Mouse (Mus musculus) heart, embryonic 11.5 days (tissue): ENCODE measurements around the gene Pigl. TPM values are rescaled to one million over a fixed set of nuclear protein-coding genes. Genes with fewer than 3 reads are reported as not detected.

Experiments
- ATAC-seq: fragments of 200-750 bp; cut with Nextera tagmentation; replicated peaks from 2 replicates; pipeline ENCODE4 v1.8.0; 2017; ENCODE audit warnings: moderate library complexity; ENCODE audit not compliant: insufficient number of reproducible peaks, low FRiP score, low TSS enrichment
- H3K27ac ChIP-seq: fragments of 300-500 bp; sonication (generic); 2 replicates; pipeline ENCODE4 v1.5.1; 2014; ENCODE audit warnings: mild to moderate bottlenecking, low read depth, low read length
- H3K27me3 ChIP-seq: fragments of 300-500 bp; sonication (generic); 2 replicates; pipeline ENCODE4 v1.6.1; 2014; ENCODE audit warnings: mild to moderate bottlenecking, low read length, mixed read lengths; ENCODE audit not compliant: control insufficient read depth, insufficient read depth
- H3K36me3 ChIP-seq: fragments of 300-500 bp; sonication (generic); 2 replicates; pipeline ENCODE4 v1.6.1; 2014; ENCODE audit warnings: mild to moderate bottlenecking, low read length, moderate library complexity, mixed read lengths; ENCODE audit not compliant: control insufficient read depth, insufficient read depth
- H3K4me1 ChIP-seq: fragments of 300-500 bp; sonication (generic); 2 replicates; pipeline ENCODE4 v1.6.1; 2014; ENCODE audit warnings: low read length; ENCODE audit not compliant: control insufficient read depth, insufficient read depth
- H3K4me2 ChIP-seq: fragments of 300-500 bp; sonication (generic); 2 replicates; pipeline ENCODE4 v1.6.1; 2014; ENCODE audit warnings: mild to moderate bottlenecking, moderate library complexity
- H3K4me3 ChIP-seq: fragments of 300-500 bp; sonication (generic); 2 replicates; pipeline ENCODE4 v1.5.1; 2014; ENCODE audit warnings: low read depth, low read length
- H3K9ac ChIP-seq: fragments of 300-500 bp; sonication (generic); 2 replicates; pipeline ENCODE4 v1.6.1; 2014; ENCODE audit warnings: mild to moderate bottlenecking, low read depth, low read length, moderate library complexity
- H3K9me3 ChIP-seq: fragments of 300-500 bp; sonication (generic); replicated peaks from 2 replicates; pipeline ENCODE4 v1.6.1; 2016; ENCODE audit warnings: low read length; ENCODE audit not compliant: control insufficient read depth
- WGBS: fragments of 180-500 bp; shearing (Covaris S2); extraction: QIAGEN DNeasy Blood & Tissue Kit; methylation state at CpG from one replicate; pipeline ENCODE4 v1.1.7; 2014; ENCODE audit not compliant: insufficient replicate concordance; 5-methylcytosine and 5-hydroxymethylcytosine counted together
- polyA plus RNA-seq: library from polyadenylated mRNA; unstranded; fragments of >200 nt; fragmentation: Nextera tagmentation; extraction: Ambion mirVana; gene quantifications from 2 replicates; pipeline ENCODE4 v1.2.1, GENCODE M21; 2014

Gene Pigl
- polyA plus RNA-seq, 1 experiment from 2014 or later = 14.0 TPM

- Histone ChIP-seq H3K4me1 (0 out of 2 replicates have a peak, but pooled peaks cover 3% of the 10 kb centered on the region), H3K27ac (no peak overlapping the region), H3K4me2 (no peak overlapping the region), H3K27me3 (no peaks in the 10 kb centered on the region), H3K9me3 (no peaks in the 10 kb centered on the region), H3K4me3 (no peak overlapping the region), H3K36me3 (no peaks in the 10 kb centered on the region), H3K9ac (no peak overlapping the region)
- no peak for ATAC-seq
- 83% methylated on average over 4 of the region's 4 CpGs for WGBS
Observed at GRCm38 (mm10) chr11:62476156-62476555, 17.9 kb downstream of the Pigl start.

- Histone ChIP-seq H3K9ac (no peak overlapping the region), H3K36me3 (no peaks in the 10 kb centered on the region), H3K4me2 (no peak overlapping the region), H3K27me3 (no peaks in the 10 kb centered on the region), H3K4me3 (no peak overlapping the region), H3K27ac (no peak overlapping the region), H3K4me1 (0 out of 2 replicates have a peak, but pooled peaks cover 3% of the 10 kb centered on the region), H3K9me3 (no peaks in the 10 kb centered on the region)
- WGBS = 60% methylated on average over 6 of the region's 6 CpGs
- ATAC-seq = no peak
Observed at GRCm38 (mm10) chr11:62478931-62479330, 20.7 kb downstream of the Pigl start.

- ATAC-seq = no peak
- Histone ChIP-seq H3K9me3 (no peaks in the 10 kb centered on the region), H3K4me3 (no peak overlapping the region), H3K27me3 (no peaks in the 10 kb centered on the region), H3K4me2 (no peak overlapping the region), H3K9ac (no peak overlapping the region), H3K4me1 (0 out of 2 replicates have a peak, but pooled peaks cover 3% of the 10 kb centered on the region), H3K36me3 (no peaks in the 10 kb centered on the region), H3K27ac (no peak overlapping the region)
- 85% methylated on average over 5 of the region's 5 CpGs for WGBS
Observed at GRCm38 (mm10) chr11:62479581-62479980, 21.3 kb downstream of the Pigl start.

DNA sequence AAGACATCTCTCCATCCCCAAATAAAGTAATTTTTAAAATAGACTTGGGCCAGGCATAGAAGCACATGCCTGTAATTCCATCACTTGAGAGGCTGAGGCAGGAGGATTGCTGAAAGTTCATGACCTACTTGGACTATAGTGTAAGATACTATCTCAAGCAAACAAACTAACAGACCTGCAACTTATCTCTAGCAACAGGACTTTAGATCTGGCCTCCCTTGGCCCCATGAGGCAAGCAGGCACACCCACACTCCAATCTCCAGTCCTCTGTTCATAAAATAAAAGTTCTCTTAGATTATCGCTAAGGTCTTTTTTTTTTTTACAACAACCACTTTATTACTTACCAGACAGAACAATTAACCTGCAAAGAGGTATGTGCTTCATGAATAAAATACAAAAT, 28.7 kb downstream of the Pigl start:
- no peak for ATAC-seq

DNA sequence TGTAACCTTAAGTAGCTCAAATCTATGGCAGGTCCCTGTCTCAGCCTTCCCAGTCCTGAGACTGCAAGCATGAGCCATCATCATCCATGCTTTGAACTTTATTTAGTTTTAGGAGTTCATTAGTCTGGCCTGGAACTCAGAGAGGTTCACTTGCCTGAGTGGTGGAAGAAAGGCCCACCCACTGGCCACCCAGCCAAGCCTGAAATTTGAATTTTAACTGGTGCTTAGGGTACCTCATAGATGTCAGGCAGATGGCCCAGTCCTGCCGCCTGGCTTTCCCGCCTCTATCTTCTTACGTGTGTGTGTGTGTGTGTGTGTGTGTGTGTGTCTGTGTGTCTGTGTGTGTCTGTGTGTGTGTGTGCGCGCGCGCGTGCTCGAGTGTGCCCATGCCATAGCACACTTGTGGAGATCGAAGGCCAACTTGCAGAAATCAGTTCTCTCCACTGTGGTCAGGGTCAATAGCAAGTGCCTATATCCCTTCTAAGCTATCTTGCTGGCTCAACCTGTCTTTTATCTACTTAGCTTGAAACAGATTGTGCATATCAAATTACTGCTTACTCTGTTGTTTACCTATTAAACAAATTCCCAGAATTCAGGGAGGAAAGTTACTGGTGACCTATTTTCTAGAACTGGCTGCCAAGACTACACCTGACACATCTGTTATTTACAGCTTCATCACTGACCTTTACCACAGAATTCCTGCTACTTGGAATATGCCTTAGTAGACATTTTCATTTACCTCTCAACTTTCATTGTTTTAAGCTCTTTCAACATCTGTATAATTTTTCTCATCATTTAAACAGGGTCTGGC, 29.5 kb downstream of the Pigl start:
- H3K4me1 ChIP-seq = no peaks in the 10 kb centered on the region
- H3K9me3 ChIP-seq = no peaks in the 10 kb centered on the region
- H3K27ac ChIP-seq = no peak overlapping the region
- no peak overlapping the region for H3K9ac ChIP-seq
- H3K36me3 ChIP-seq = no peaks in the 10 kb centered on the region
- no peak overlapping the region for H3K4me2 ChIP-seq
- WGBS = 91% methylated on average over 10 of the region's 10 CpGs
- H3K4me3 ChIP-seq = no peak overlapping the region
- no peak for ATAC-seq
- H3K27me3 ChIP-seq = no peaks in the 10 kb centered on the region

More for the DNA sequence above, 28.7 kb downstream of the Pigl start:
- no peaks in the 10 kb centered on the region for H3K27me3 ChIP-seq
- H3K9me3 ChIP-seq = no peaks in the 10 kb centered on the region
- 88% methylated on average over 1 of the region's 1 CpGs for WGBS
- H3K4me1 ChIP-seq = no peaks in the 10 kb centered on the region
- H3K36me3 ChIP-seq = no peaks in the 10 kb centered on the region
- H3K27ac ChIP-seq = no peak overlapping the region
- no peak overlapping the region for H3K9ac ChIP-seq
- H3K4me3 ChIP-seq = no peak overlapping the region
- H3K4me2 ChIP-seq = no peak overlapping the region

DNA sequence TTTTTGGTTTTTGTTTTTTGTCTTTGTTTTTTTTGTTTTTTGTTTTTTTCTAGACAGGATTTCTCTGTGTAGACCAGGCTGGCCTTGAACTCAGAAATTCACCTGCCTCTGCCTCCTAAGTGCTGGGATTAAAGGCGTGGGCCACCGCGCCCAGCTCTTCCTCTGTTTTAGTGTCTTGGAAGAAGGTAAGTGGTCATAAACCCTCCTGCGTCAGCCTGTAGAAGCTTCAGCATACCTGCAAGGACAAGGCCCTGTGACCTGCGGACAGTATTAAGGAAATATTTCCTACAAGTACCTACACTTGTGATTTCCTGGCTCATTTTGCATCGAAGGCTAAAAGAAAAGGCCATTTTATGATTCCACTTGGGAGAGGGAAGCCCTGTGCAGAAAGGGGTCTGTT, 35.4 kb downstream of the Pigl start:
- Histone ChIP-seq H3K27me3 (no peaks in the 10 kb centered on the region), H3K27ac (no peak overlapping the region), H3K4me2 (no peak overlapping the region), H3K36me3 (no peaks in the 10 kb centered on the region), H3K9me3 (no peaks in the 10 kb centered on the region), H3K4me1 (peaks cover 14% of the 10 kb centered on the region), H3K9ac (no peak overlapping the region), H3K4me3 (no peak overlapping the region)
- WGBS = 92% methylated on average over 6 of the region's 6 CpGs
- ATAC-seq = no peak

GRCm38 (mm10) chr11:62494754-62495275, 36.6 kb downstream of the Pigl start:
- peak overlapping the region; percentile 13 for H3K9ac ChIP-seq
- H3K4me2 ChIP-seq = no peak overlapping the region; the same call in 1 of the 2 replicates
- no peaks in the 10 kb centered on the region for H3K36me3 ChIP-seq
- H3K4me1 ChIP-seq = peaks cover 14% of the 10 kb centered on the region
- H3K9me3 ChIP-seq = no peaks in the 10 kb centered on the region
- no peak; the same call in 1 of the 2 replicates for ATAC-seq
- peak overlapping the region; percentile 57 for H3K27ac ChIP-seq
- no peaks in the 10 kb centered on the region for H3K27me3 ChIP-seq
- WGBS = 13% methylated on average over 6 of the region's 6 CpGs
- no peak overlapping the region for H3K4me3 ChIP-seq

GRCm38 (mm10) chr11:62495276-62495801, 37.1 kb downstream of the Pigl start:
- Histone ChIP-seq H3K9ac (peak overlapping the region; percentile 13), H3K27me3 (no peaks in the 10 kb centered on the region), H3K4me2 (no peak overlapping the region; the same call in 1 of the 2 replicates), H3K4me3 (no peak overlapping the region), H3K36me3 (no peaks in the 10 kb centered on the region), H3K27ac (peak overlapping the region; percentile 57), H3K4me1 (peaks cover 14% of the 10 kb centered on the region), H3K9me3 (no peaks in the 10 kb centered on the region)
- ATAC-seq = no peak
- 34% methylated on average over 10 of the region's 10 CpGs for WGBS
